Mouse (Mus musculus) megakaryocyte-erythroid progenitor cell, adult 5-6 weeks (primary cell): ENCODE measurements around the gene Gm30083. TPM values are rescaled to one million over a fixed set of nuclear protein-coding genes. Genes with fewer than 3 reads are reported as not detected.

Experiments used
- ATAC-seq: replicated peaks from 2 replicates; pipeline ENCODE4 v1.8.0; 2016; ENCODE audit warnings: mild to moderate bottlenecking, inconsistent platforms; ENCODE audit not compliant: severe bottlenecking, poor library complexity, low FRiP score, low TSS enrichment
- total RNA-seq, 2 experiments: library from RNA; stranded (forward) in 1 of 2; stranded (reverse) in 1 of 2; fragments of 200-1000, 215-1000 nt in 1 of 2; fragments of >200 nt in 1 of 2; fragmentation: Nextera tagmentation in 1 of 2; gene quantifications; 2 replicates each; pipeline ENCODE4 v1.2.3; 2014 to 2017

The Gm30083 gene
- total RNA-seq (2014; fragmentation: Nextera tagmentation) (not detected in 2 replicates), total RNA-seq (2017) (not detected in 2 replicates)

DNA sequence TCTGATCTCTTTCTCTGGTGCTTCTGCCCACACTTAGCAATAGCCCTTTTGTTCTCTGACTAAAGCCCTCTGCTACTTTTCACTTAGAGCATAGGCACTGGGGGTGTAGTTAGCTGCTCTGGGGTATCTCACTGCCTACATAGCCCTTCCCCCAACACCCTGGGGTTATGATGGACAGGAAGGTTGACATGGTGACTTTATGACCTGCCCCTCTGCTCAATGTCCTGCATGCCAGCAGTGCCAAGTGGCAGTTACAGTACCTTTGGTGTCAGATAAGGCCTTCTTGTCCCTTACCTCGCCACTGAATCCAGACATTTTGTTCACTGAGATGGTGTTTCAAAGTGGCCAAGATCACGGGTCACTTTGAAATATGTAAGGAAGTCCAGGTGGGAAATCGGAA is at the start of gene Gm30083:
Gm30083 (minus strand) TSS at position 120 of the 400 bp plus-strand sequence.
- ATAC-seq, result no peak

DNA sequence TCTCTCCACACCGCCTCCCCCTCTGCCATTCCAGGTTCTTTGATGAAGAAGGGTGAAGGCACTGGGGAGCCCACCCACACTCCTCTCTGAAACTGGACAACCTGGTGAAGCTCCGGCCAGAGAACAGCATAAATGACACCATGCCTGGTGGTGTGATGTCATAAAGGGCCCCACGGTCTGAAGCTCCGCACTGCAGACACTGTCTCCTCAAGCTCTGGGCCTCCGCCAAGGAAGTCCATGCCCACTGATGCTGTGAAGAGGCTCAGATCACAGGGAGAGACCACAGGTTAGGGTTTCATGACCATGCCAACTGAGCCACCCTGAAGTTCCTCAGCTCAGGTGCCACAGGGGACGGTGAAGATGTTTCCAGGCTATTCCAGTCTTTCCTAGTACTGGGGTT is 37.5 kb upstream of the Gm30083 start, which contains the start of gene Antxrl:
Antxrl (plus strand) TSS at position 192 of the 400 bp plus-strand sequence.
- ATAC-seq, result no peak

DNA sequence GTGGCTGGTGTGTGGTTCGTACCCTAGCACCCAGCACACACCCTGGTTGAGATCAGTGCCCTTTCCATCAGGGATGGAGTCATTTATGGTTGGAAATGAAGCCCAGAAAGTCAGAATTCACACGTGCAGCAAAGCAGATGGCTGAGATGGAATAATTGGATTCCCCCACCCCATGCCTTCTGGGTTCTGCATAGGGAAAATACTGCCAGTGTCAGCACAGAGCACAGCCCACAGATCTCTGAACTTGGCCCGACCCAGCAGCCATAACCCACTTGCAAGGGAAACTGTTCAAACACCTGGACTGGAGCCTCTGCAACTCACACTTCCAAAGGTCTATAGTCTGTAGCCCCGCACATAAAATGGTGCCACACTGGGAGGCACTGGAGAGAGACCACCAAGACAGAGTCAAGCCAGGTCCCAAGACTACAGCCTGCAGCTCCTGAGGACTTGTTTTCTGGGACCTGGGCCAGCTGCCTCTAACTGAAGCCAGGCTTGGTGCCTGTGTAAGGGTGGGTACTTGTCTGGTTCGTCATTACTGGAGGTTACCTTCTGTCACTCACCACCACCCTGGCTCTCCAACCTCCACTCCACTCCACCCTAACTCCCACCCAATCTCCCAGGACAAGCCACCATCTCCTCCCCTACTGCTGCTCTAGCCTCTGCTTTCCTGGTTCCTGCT is 35.3 kb upstream of the Gm30083 start:
- ATAC-seq, result no peak

DNA sequence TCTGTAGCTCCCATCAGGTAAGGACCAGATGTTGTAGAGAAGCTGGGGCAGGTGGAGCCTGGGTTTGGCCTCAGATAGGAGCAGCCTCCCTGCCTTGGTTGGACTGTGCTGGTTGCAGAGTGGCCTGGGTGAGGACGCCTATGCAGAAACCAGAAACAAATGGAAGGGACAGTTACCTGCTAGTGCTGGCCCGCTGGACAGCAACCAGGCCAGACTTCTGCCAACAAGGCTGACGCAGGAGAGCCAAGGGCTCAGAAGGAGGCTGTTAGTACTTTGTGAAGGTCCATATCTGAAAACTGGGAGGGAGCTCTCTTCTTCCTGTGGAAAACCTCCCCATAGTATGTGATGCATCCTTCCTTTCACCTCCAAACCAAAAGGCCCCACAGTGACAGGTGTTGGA is 28.4 kb upstream of the Gm30083 start:
- no peak for ATAC-seq

DNA sequence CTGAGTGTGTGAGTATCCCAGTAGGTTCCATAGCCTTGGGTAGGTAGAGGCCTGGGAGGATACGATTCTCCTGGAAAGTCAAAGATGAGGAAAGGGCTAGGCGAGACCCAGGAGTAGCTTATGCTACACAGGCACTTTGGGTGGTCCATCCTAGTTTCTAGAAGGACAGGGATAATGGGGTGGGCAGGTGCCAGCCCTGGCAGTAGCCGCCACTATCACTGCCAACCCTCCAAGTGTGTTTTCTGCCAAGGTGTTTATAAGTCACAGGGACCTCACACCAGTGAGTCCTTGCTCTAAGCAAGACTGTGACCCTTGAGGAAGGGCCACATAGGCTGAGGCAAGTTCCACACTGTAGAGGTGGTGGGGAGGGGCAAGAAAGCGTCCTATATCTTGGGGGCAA is 26.3 kb upstream of the Gm30083 start:
- ATAC-seq, result no peak

DNA sequence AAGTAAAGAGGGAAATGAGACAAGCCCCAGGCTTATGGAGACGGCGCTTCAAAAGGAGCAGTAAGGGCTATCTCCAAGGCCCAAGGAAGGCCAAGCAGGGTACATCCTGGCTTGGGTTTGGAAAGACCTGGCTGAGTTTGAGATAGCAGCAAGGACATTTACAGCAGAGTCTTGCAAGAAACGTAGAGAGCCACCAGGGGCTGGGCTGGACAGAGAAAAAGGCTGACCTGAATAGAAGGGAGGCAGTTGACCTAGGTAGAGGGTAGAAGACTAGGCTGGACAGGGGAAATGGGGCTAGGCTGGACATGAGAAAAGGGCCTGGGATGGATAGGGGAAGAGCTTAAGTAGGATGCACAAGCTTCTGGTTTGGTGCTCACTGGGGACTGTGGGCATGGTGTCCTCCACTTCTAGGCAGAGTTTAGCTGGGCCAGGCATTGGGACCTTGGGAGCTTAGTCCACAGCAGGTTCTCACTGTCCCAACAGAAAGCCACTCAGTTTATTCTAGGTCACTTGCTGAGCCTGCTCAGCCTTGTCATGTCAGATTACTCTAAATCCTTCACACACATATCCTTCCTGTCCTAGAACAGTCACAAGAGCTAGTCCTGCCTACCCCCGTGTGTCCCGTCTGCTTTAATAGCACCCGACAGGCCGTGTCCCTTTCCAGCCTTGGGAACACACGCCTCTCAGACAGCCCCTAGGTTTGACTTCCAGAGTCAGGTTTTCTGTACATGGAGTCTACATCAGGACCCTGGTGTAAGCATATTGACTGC is 19.0 kb upstream of the Gm30083 start:
- no peak for ATAC-seq

DNA sequence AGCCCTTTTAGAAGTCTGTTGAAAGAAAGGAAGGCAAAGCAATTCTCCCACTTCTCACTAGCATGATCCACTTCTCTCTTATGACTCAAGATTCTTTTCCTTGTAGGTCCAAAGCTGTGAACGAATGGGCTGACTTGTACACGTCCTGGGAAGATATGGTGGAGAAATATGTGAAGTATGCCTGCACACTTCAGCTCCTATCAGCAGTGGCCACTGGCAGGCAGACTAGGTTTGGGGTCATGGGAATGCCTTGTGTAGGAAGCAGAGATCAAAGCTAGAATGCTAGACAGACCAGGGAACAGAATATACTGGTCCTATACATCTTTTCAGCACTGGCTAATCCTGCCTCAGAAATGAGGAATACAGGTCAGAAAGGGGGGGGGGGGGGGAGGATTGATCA is 11.7 kb upstream of the Gm30083 start:
- ATAC-seq, result no peak

DNA sequence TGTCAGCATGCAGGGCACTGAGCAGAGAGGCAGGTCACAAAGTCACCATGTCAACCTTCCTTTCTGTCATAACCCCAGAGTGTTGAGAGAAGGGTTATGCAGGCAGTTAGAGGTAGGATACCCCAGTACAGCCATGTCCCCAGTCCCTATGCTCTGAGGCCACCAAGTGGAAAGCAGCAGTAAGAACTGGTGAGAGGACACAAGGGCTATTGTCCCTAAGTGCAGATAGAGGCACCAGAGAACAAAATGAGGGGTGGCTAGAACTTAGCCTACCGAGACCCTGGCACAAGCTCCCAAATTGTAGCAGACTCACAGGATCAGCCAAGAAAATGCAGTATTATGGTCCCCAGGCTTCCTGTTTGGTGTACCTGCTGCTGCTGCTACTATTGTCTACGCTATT is 2.0 kb upstream of the Gm30083 start:
- no peak for ATAC-seq

DNA sequence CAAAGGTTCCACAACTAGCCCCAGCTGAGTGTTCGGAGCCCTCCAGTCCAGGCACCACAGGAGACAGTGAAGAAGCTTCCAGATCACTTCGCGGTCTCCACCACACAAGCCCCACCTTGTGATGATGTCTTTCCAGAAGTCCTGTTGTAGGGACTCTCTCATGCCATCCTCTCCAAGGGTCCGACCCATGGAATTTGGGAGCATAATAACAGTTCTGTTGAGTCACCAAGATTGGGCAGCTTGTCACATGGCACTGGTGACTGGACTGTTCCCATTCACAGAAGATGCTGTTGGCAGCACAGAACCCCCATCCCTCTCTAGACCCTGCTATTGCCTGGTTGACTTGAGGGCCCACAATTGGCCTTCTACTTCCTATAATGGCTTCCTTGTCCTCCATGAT is 1.4 kb upstream of the Gm30083 start, which contains the start of gene Gm5460:
Gm5460 (plus strand) TSS at position 378 of the 400 bp plus-strand sequence.
- ATAC-seq, result no peak

DNA sequence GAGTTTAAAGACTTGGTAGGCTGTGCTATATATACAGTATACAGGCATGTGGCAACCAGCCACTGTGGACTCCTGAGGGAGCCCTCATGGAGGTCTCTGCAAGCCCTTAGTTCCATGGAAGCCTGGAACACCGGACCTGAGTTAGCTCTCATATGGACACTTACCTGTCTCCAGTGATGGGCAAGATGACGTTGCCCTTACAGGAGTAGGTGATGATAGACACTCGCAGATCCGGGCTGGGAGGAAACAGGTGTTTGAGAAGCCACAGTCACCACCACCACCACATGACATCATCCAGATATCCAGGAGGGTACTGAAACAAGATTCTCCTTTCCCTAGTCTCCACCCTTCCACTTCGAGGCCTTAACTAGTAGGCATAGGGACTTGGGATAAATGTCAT is 12.6 kb downstream of the Gm30083 start:
- ATAC-seq, result no peak

DNA sequence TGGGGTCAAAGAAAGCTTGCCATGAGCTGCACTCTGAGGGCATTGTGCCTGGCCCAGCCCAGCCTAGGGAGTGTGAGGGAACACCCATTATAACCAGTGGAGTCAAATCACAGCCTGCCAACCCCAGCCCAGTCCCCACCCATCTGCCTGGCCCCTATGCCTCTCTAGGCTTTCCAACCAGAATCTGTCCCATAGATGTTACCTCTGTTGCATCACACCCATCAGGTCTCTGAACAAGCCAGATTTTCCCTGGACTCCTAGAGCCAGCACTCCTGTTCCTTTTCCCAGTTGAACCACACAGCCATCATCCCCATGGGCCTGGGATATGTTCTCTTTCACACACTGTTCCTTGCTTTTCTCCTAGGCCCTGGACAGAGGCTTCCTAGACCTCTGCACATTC is 13.5 kb downstream of the Gm30083 start:
- no peak for ATAC-seq

DNA sequence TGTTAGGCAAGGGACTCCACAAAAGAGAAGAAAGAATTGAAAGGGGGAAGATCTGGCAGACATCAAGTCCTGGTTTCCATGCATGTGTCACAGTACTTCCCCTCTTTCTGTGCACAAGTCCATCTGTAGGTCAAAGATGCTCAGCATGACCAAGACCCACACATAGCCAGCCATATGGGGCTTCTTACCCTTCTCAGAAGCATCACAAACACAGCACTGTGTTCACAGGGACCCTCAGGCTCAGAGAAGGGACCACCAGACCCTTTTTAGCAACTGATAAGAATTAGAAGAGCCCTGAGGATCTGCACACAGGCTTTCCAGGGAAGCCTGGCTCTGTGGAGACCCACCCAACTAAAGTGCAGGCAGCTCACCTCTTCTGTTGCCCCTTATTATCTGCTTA is 14.9 kb downstream of the Gm30083 start:
- no peak for ATAC-seq

DNA sequence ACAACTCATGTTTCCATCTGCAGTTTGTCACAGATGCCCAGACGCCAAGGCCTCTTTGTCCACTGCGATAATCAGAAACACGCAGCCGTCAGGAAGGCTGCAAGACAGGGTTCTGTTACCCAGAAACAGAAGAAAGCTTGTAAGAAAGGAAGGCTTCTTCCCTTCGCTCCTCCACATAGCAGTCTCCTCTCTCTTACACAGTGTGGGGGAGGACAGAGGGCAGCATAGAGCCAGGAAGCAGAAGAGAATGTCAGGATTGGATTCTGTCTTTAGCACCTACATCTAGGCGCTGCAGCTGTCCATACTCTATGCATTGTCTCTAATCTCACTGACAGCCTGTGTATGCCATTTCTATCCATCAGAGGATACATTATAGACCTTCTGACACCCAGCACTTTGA is 17.6 kb downstream of the Gm30083 start:
- ATAC-seq, result no peak

DNA sequence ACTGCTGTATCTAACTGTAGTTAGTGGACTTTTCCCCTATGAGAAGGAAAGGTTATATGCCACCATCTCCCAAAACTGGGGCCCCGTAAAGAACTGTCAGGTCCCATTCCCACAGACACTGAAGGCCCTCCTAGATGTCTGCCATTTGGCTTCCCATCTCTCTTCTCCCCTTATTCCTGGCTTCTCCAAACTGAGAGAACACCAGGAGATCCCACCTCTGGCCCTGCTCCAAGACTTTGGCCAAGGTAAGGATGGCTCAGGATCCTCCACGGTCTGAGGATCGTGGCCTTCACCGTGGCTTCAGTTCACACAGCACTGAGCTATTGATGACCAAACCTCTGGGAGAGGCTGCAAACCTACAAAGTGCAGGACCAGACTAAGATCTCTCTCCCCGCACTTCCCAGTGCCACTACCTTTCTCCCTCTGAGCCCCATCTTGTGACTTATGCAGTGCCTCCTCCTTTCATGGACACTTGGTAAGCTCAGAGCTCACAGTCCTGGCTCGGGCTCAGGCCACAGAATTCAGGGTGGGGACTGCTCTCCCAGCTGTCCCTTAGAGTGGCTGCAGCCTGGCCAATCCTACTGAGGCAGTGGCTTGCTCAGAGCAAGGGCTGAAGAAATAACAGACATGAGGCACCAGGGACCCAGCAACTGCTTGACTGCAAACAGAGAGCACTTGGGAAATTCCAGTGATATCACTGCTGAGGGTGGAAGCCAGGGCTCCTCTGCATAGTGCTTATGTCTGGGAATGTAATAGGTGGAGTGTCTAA is 21.3 kb downstream of the Gm30083 start:
- ATAC-seq, result no peak

DNA sequence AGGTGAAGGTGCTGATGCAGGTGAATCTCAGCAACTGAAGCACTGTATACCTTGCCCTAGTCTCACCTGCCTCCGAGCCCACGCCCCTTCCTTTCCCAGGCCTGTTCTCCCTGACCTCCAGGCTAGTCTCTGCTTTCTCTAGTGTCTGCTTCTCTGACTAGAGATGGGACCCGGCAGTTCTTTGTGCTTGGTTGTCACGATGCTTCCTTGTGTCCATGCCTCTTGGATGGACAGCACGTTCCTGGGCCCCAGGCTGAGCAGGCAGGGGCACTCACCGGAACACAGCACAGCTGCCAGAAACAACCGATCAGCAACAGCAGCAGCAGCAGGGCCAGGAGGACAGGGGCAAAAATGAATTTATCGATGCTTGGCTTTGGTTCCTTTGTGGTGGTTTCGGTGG is 21.9 kb downstream of the Gm30083 start:
- no peak for ATAC-seq

DNA sequence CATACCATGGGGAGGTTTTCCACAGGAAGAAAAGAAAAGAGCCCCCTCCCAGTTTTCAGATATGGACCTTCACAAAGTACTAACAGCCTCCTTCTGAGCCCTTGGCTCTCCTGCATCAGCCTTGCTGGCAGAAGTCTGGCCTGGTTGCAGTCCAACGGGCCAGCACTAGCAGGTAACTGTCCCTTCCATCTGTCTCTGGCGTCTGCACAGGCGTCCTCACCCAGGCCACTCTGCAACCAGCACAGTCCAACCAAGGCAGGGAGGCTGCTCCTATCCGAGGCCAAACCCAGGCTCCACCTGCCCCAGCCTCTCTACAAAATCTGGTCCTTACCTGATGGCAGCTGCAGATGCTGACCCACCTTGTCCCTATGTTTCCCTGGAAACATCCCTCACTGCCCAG is 23.0 kb downstream of the Gm30083 start:
- no peak for ATAC-seq

DNA sequence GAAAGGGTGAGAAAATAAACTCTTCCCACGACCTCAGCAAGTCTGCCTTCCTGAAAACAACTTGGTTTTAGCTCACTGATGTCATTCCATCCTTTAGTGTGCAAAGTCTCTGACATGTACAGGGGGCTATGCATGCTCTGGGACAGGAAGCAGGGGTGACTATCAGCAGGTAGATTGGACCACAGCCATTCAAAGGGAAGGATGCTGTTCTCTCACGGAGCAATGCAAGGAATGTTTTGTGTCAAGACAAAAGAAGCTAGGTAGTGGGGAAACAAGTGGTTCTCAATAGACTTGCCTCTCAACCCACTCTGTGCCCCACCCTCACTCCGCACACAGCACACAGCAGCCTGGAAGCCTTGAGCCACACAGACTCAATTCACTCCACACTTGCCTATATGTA is 25.8 kb downstream of the Gm30083 start:
- ATAC-seq, result no peak

DNA sequence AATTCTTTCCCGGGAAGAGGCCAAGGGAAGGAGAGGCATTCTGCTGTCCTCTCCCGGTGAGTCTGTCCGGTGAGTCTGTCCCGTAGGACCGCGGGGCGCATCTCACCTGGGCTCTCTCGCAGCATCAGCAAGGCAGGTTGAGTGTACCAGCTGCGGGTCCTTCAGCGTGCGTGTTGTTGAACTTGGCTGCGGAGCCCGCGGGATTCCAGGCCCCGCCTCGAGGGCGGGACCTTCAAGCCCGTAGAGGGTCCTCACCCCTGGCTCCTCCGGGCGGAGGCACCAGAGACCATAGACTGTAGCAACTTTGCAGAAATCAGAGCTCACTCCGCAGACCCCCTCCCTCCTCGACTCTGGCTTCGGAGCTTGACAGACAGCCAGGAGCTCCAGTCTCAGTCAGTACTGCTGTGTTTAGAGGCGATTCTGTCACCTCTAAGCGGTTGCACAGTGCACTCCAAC is 36.4 kb downstream of the Gm30083 start, which contains the start of gene Zfp488:
Zfp488 (minus strand) TSS at position 161 of the 456 bp plus-strand sequence.
- no peak for ATAC-seq

DNA sequence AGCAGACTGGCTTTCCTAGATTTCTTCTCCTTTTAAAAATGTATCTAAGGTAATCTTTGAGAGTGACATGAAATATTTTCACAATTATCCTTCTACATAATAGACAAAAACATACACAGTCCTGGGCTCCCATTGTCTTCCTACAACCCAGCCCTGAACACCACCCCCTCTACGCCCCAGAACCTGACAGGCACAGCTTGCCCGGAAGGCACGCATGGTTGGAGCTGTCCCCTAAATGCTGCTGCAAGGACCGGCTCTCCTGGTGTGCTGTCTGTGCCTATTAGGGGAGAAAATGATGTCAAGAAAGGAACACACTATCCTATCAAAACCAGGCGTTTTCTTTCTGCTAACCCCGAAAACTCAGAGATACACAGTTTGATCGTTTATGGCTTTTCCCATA is 37.2 kb downstream of the Gm30083 start:
- ATAC-seq, result no peak

DNA sequence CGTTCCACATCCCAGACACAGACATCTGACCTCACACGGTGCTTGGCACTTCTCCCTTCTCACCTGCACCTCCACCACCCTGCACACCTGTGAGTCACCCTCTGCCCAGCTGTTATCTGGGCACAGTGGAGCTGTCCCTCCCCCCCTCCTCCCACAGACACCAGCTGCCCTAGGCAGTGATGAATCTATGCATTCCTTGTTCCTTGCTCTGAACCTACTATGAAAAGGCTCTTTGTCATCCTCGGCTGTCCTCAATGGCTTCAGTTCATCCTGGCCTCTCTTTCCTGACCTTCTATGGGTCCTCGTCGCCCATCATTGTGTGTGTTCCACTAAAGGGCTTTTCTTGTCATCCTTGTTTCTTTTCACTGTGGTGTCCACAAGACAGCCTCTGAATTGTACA is 40.2 kb downstream of the Gm30083 start:
- no peak for ATAC-seq
